Mouse (Mus musculus): Measurements from ENCODE around the gene Gtpbp6.
A peak's percentile ranks its signal among the peaks of the same experiment; 100 is the strongest.
"Not testable (repeated sequence)": the region's sequence is repeated elsewhere in the genome, so short reads cannot be mapped to it uniquely, and the experiment has no call there.

Gtpbp6 gene

GRCm38 (mm10) chr5:110107581-110108304, at the start of gene Gtpbp6:
Gene Gtpbp6 (minus strand): TSS chr5:110108197.
- DNase-seq (ENCODE audit: low spot score) = peak; percentile 93

DNA sequence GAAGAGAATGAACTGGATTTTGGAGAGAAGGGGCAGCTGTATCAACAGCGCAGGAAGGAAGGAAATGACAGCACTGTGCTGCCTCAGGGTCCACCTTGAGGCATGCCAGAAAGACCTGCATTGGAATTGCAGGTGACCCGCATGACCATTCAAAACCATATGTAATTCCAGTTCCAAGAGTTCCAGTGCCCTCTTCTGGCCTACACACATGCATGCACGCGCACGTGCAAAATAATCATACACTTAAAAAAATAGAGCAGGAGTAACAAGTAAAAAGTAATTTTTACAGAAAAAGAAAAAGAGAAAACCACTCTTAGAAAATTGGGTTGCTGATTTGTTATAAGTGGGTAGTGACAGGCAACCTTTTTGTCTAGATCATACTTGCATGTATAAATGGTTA, 35.0 kb upstream of the Gtpbp6 start:
- DNase-seq (ENCODE audit: low spot score) = no peak

GRCm38 (mm10) chr5:110142309-110142708, 34.3 kb upstream of the Gtpbp6 start:
- no peak for DNase-seq (ENCODE audit: low spot score)

DNA sequence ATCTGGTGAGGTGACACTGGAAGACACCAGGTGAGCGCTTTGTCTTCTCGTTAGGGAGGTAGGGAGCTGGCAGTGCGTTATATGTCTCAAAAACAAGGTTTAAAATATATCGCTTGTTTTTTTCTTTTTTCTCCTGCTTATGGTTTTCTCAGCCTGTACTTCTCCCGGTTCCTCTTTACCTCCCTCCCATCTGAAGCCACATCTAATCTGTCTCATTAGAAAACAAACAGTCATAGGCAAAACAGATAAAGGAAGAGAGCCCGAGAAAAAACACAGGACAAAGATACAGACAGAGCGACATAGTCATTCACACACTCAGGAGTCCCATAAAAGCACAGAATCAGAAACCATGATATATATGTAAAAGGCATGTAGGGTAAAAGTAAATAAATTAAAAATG, 32.4 kb upstream of the Gtpbp6 start:
- DNase-seq (ENCODE audit: low spot score) = no peak

DNA sequence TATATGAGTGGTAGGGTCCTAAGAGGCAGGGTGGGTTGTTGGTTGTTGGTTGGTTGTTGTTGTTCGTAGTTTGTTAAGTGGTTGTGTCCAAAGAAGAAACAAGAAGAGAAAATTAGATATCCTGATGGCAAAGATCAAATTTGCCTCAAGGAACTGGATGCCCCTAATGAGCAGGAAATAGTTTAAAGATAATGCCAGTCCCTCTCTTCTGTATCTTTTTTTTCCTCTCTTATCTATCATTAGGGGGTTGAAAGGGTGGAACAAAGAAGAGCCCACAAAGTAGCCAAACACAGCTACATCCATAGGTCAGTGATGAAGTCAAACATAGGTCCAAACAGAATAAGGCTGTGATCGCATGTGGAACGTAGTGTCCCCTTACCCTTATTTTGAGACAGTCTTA, 31.3 kb upstream of the Gtpbp6 start:
- no peak for DNase-seq (ENCODE audit: low spot score)

GRCm38 (mm10) chr5:110137816-110138215, 29.8 kb upstream of the Gtpbp6 start:
- no peak for DNase-seq (ENCODE audit: low spot score)

- no peak for DNase-seq (ENCODE audit: low spot score)
Measured at GRCm38 (mm10) chr5:110136087-110136464, 28.1 kb upstream of the Gtpbp6 start.

GRCm38 (mm10) chr5:110135293-110136086, 27.5 kb upstream of the Gtpbp6 start, which contains the start of gene Chfr:
Gene Chfr (plus strand): TSS chr5:110135842.
- peak; percentile 99 for DNase-seq (ENCODE audit: low spot score)

DNA sequence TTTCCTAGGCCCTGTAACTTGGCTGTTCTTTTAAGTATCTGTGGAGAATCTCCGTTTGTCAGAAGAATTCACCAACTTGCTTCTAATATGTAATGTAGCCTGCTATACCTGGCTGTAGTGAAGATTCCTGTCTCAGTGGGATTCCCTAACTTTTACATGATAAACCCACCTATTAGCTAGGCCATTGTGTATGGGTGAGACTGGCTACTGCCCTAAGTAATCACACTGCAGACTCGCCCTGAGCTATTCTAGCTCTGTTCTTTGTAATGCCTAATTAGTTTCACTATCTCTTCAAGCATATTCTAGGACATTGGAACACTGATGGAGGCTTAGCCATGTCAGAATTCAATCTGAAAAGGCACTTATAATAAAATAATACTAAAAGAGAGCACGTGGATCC, 14.4 kb upstream of the Gtpbp6 start:
- DNase-seq (ENCODE audit: low spot score) = not testable (repeated sequence)

DNA sequence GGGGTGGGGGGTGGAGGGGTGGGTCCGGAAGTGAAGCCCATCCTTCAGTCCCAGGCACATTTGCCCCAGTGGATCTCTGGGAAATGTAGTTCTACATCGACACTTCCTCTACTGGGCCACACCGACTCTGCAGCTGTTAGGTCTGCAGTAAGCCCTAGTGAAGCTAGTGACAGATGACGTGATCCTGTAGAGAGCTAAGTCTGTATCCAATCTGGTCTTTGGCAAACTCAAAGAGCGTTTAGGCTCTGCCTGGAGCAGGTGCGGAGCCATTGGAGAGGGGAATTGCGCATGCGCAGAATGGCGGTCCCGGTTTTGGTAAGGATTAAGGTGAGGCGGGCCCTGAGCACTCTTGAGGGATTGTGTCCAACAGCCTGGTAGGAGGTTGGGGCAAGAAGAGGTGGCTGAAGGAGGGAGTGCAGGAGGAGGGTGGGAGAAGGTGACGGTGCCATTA, 2.0 kb upstream of the Gtpbp6 start, which contains the start of gene Zfp605:
Zfp605 (plus strand) TSS at position 102 of the 451 bp plus-strand sequence.
- peak; percentile 89 for DNase-seq (ENCODE audit: low spot score)

DNA sequence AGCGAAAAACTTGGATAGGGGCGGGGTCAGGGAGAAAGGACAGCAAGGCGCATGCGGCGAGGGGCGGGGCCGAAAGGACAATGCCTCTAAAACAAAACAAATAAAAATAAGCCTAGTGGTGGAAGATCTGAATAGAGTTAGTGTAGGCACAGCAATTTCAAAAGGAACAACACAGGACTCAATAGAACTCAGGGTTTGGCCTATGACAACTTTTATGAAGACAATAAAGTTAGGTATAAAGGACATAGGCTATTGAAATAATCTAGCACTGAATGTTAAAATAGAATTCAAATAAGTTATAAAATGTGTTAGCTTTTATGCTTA, 270 bp upstream of the Gtpbp6 start:
- DNase-seq (ENCODE audit: low spot score) = no peak

GRCm38 (mm10) chr5:110106901-110107564, 964 bp downstream of the Gtpbp6 start:
- peak; percentile 43 for DNase-seq (ENCODE audit: low spot score)

- DNase-seq (ENCODE audit: low spot score) = no peak
Measured at GRCm38 (mm10) chr5:110106140-110106871, 1.7 kb downstream of the Gtpbp6 start.

DNA sequence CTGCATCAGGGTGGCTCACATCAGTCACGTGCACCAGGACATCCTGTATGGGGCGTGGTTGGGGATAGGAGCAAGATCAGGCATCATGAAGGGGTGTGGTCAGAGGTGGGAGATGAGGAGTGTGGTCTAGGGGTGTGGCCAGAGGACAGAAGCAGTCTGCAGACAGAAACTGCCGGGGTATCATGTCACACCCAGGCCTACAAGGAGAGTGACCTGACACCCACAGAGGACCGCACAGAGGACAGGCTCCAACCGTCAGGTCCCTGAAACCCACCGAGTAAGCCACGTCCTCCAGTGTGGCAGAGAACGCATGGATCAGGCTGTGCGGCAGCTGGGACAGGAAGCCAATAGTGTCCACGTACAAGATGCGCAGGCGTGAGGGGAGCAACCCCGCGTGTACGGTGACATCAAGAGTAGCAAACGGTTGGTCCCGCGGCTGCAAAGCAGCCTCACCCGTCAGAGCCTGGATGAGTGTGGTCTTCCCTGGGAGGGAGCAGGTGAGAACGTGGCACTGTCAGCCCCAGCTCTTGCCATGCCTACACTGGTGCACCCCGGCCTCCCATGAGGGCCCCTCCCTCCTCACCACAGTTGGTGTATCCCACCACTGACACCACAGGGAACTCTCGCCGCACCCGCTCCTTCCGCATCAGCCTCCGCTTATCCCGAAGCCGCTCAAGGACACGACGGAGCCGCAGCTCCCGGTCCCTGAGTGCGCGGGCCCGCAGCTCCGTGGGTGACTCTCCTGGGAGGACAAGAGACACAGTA, 3.2 kb downstream of the Gtpbp6 start:
- DNase-seq (ENCODE audit: low spot score) = no peak

GRCm38 (mm10) chr5:110103901-110104615, 3.9 kb downstream of the Gtpbp6 start:
- DNase-seq (ENCODE audit: low spot score) = no peak

DNA sequence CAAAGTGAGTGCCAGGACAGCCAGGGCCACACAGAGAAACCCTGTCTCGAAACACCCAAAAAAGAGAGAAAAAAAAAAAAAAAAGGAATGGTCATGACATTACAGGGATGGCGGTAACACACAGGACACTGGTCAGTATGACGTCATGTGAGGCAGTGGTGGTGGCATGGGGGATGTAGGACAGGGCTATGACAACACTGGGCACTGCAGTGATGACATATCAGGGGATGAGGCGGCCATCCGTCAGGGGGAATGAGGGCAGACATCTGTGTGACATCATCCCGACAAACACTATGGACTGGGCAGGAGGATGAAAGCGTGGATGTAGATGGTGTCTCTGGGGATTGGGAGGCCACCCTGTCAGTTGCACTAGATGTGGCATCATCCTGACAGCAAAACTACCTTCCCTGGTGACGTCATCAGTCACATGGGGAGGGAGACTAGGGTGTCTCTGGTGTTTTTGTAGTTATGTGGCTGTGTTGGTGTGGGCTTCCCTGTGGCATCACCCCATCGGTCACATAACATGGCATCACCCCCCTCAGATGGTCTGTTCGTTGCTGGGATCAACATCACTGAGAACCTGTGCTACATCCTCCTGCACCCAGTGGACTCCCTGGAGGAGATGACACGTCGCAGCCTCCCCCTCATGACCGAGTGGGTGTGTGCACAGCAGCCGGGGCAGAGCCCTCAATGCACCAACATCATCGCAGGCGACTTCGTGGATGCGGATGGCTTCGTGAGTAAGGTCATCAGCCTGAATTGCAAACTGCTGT, 5.0 kb downstream of the Gtpbp6 start:
- DNase-seq (ENCODE audit: low spot score) = no peak

DNA sequence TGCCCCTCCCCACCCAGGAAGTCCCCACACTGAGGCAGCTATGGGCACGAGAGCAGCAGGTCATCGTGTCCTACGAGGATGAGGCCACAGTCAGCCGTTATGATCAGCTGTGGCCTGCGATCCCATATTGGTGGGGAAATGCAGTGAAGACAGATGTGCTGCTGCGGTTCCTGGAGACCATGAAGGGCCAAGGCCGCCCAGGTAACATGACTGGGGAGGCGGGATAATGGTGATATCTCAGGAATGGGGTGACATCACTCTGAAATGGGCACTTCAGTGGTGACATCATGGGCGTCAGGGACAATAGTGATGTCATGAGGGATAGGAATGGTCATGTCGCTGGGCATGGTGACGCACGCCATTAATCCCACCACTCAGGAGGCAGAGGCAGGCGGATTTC, 5.6 kb downstream of the Gtpbp6 start:
- no peak for DNase-seq (ENCODE audit: low spot score)

- peak; percentile 63 for DNase-seq (ENCODE audit: low spot score)
Measured at GRCm38 (mm10) chr5:110101716-110102347, 6.2 kb downstream of the Gtpbp6 start.

GRCm38 (mm10) chr5:110100921-110101631, 6.9 kb downstream of the Gtpbp6 start:
- peak; percentile 46 for DNase-seq (ENCODE audit: low spot score)

Data from left cerebral cortex, adult 11 months (tissue).